Mouse (Mus musculus) heart, embryonic 10.5 days (tissue): ENCODE data around the gene Hoxb3. TPM values are rescaled to one million over a fixed set of nuclear protein-coding genes. Genes with fewer than 3 reads are reported as not detected.

Source experiments
- DNase-seq: peaks from one replicate; pipeline ENCODE4 v3.0.0-alpha.2; 2017; ENCODE audit warnings: low spot score
- H3K27ac ChIP-seq: fragments of 300-500 bp; sonication (generic); 2 replicates; pipeline ENCODE4 v1.5.1; 2016; ENCODE audit warnings: mild to moderate bottlenecking
- H3K27me3 ChIP-seq: fragments of 300-500 bp; sonication (generic); 2 replicates; pipeline ENCODE4 v1.6.1; 2016; ENCODE audit warnings: mild to moderate bottlenecking; ENCODE audit not compliant: poor library complexity, insufficient read depth, severe bottlenecking
- H3K36me3 ChIP-seq: fragments of 300-500 bp; sonication (generic); 2 replicates; pipeline ENCODE4 v1.6.1; 2016; ENCODE audit warnings: mild to moderate bottlenecking, moderate library complexity
- H3K4me1 ChIP-seq: fragments of 300-500 bp; sonication (generic); 2 replicates; pipeline ENCODE4 v1.6.1; 2016; ENCODE audit warnings: mild to moderate bottlenecking
- H3K4me3 ChIP-seq: fragments of 300-500 bp; sonication (generic); 2 replicates; pipeline ENCODE4 v1.5.1; 2016; ENCODE audit warnings: mild to moderate bottlenecking, moderate library complexity
- H3K9me3 ChIP-seq: fragments of 300-500 bp; sonication (generic); 2 replicates; pipeline ENCODE4 v1.6.1; 2016; ENCODE audit warnings: mild to moderate bottlenecking, moderate library complexity
- WGBS: fragments of 180-500 bp; shearing (Covaris S2); methylation state at CpG from one replicate; pipeline ENCODE4 v1.1.7; 2016; 5-methylcytosine and 5-hydroxymethylcytosine counted together
- polyA plus RNA-seq: library from polyadenylated mRNA; unstranded; fragments of >200 nt; fragmentation: Nextera tagmentation; extraction: Ambion mirVana; gene quantifications from 2 replicates; pipeline ENCODE4 v1.2.1, GENCODE M21; 2016

Hoxb3 gene
- polyA plus RNA-seq, 1 experiment from 2014 or later = 1.8 TPM

- H3K27ac ChIP-seq = peak overlapping the region; percentile 85
- peaks cover 59% of the 10 kb centered on the region for H3K4me1 ChIP-seq
- 0 out of 2 replicates have a peak, but pooled peaks cover 2% of the 10 kb centered on the region for H3K36me3 ChIP-seq
- H3K4me3 ChIP-seq = peak overlapping the region; percentile 62
- H3K27me3 ChIP-seq = peaks cover 98% of the 10 kb centered on the region
- WGBS = 3% methylated on average over 38 of the region's 56 CpGs
- H3K9me3 ChIP-seq = no peaks in the 10 kb centered on the region
- no peak for DNase-seq
These were observed 22.2 kb downstream of the Hoxb3 start for GRCm38 (mm10) chr11:96345220-96345892.

GRCm38 (mm10) chr11:96345893-96346806, 23.0 kb downstream of the Hoxb3 start:
- DNase-seq = no peak

GRCm38 (mm10) chr11:96346916-96347520, 23.9 kb downstream of the Hoxb3 start:
- 45% methylated on average over 5 of the region's 5 CpGs for WGBS
- no peak overlapping the region for H3K27ac ChIP-seq
- H3K4me1 ChIP-seq = peaks cover 60% of the 10 kb centered on the region
- no peak overlapping the region for H3K4me3 ChIP-seq
- H3K36me3 ChIP-seq = 0 out of 2 replicates have a peak, but pooled peaks cover 2% of the 10 kb centered on the region
- no peaks in the 10 kb centered on the region for H3K9me3 ChIP-seq
- DNase-seq = no peak
- H3K27me3 ChIP-seq = peaks cover 98% of the 10 kb centered on the region

More at GRCm38 (mm10) chr11:96345893-96346806, 23.0 kb downstream of the Hoxb3 start:
- Histone ChIP-seq H3K4me1 (peaks cover 59% of the 10 kb centered on the region), H3K27ac (peak overlapping the region; percentile 85), H3K36me3 (0 out of 2 replicates have a peak, but pooled peaks cover 2% of the 10 kb centered on the region), H3K9me3 (no peaks in the 10 kb centered on the region), H3K27me3 (peaks cover 98% of the 10 kb centered on the region), H3K4me3 (peak overlapping the region; percentile 62)
- WGBS = 4% methylated on average over 45 of the region's 45 CpGs

GRCm38 (mm10) chr11:96347717-96348116, 24.6 kb downstream of the Hoxb3 start:
- Histone ChIP-seq H3K9me3 (no peaks in the 10 kb centered on the region), H3K4me1 (peaks cover 64% of the 10 kb centered on the region), H3K27me3 (peaks cover 96% of the 10 kb centered on the region), H3K4me3 (peak overlapping the region; percentile 47), H3K27ac (peak overlapping the region; percentile 77), H3K36me3 (0 out of 2 replicates have a peak, but pooled peaks cover 2% of the 10 kb centered on the region)
- WGBS = 17% methylated on average over 4 of the region's 4 CpGs
- DNase-seq = no peak

- 0 out of 2 replicates have a peak, but pooled peaks cover 2% of the 10 kb centered on the region for H3K36me3 ChIP-seq
- no peak for DNase-seq
- H3K4me3 ChIP-seq = peak overlapping the region; percentile 47
- H3K27ac ChIP-seq = peak overlapping the region; percentile 77
- peaks cover 70% of the 10 kb centered on the region for H3K4me1 ChIP-seq
- 9% methylated on average over 21 of the region's 21 CpGs for whole genome bisulfite sequencing
- no peaks in the 10 kb centered on the region for H3K9me3 ChIP-seq
- H3K27me3 ChIP-seq = peaks cover 96% of the 10 kb centered on the region
These were observed 25.2 kb downstream of the Hoxb3 start for GRCm38 (mm10) chr11:96348141-96348928.

GRCm38 (mm10) chr11:96348988-96349387, 25.9 kb downstream of the Hoxb3 start:
- WGBS = 33% methylated on average over 3 of the region's 3 CpGs
- Histone ChIP-seq H3K4me3 (peak overlapping the region; percentile 47), H3K27me3 (peaks cover 93% of the 10 kb centered on the region), H3K4me1 (peaks cover 72% of the 10 kb centered on the region), H3K9me3 (no peaks in the 10 kb centered on the region), H3K36me3 (0 out of 2 replicates have a peak, but pooled peaks cover 2% of the 10 kb centered on the region), H3K27ac (peak overlapping the region; percentile 77)
- DNase-seq = no peak

GRCm38 (mm10) chr11:96349491-96350340, 26.6 kb downstream of the Hoxb3 start:
- Histone ChIP-seq H3K27ac (peak overlapping the region; percentile 77), H3K9me3 (no peaks in the 10 kb centered on the region), H3K4me1 (peaks cover 72% of the 10 kb centered on the region), H3K27me3 (peaks cover 93% of the 10 kb centered on the region), H3K36me3 (no peaks in the 10 kb centered on the region), H3K4me3 (peak overlapping the region; percentile 47)
- DNase-seq = no peak
- WGBS = 13% methylated on average over 14 of the region's 14 CpGs

GRCm38 (mm10) chr11:96350341-96350624, 27.2 kb downstream of the Hoxb3 start, which contains the start of gene Hoxb2:
Hoxb2 (plus strand) TSS chr11:96350525.
- Histone ChIP-seq H3K27ac (peak within 1 kb of the TSS; percentile 95), H3K27me3 (peaks cover 93% of the 10 kb centered on the region), H3K4me3 (peak within 1 kb of the TSS; percentile 78), H3K36me3 (no peaks in the 10 kb centered on the region), H3K4me1 (peaks cover 70% of the 10 kb centered on the region), H3K9me3 (no peaks in the 10 kb centered on the region)
- WGBS = 5% methylated on average over 2 of the region's 2 CpGs
- no peak for DNase-seq

GRCm38 (mm10) chr11:96350791-96351190, 27.7 kb downstream of the Hoxb3 start:
- Histone ChIP-seq H3K27me3 (peaks cover 91% of the 10 kb centered on the region), H3K4me1 (peaks cover 65% of the 10 kb centered on the region), H3K9me3 (no peaks in the 10 kb centered on the region), H3K4me3 (0 out of 2 replicates have a peak overlapping the region, but pooled peaks have one; percentile 78), H3K27ac (peak overlapping the region; percentile 95), H3K36me3 (no peaks in the 10 kb centered on the region)
- 41% methylated on average over 2 of the region's 2 CpGs for WGBS
- DNase-seq = no peak

GRCm38 (mm10) chr11:96351312-96351711, 28.2 kb downstream of the Hoxb3 start:
- peaks cover 91% of the 10 kb centered on the region for H3K27me3 ChIP-seq
- H3K9me3 ChIP-seq = no peaks in the 10 kb centered on the region
- 10% methylated on average over 11 of the region's 11 CpGs for WGBS
- peak overlapping the region; percentile 78 for H3K4me3 ChIP-seq
- peak overlapping the region; percentile 95 for H3K27ac ChIP-seq
- no peak for DNase-seq
- peaks cover 60% of the 10 kb centered on the region for H3K4me1 ChIP-seq
- H3K36me3 ChIP-seq = no peaks in the 10 kb centered on the region

- peaks cover 91% of the 10 kb centered on the region for H3K27me3 ChIP-seq
- H3K4me1 ChIP-seq = peaks cover 56% of the 10 kb centered on the region
- no peak for DNase-seq
- WGBS = 2% methylated on average over 22 of the region's 22 CpGs
- H3K4me3 ChIP-seq = peak overlapping the region; percentile 78
- H3K36me3 ChIP-seq = no peaks in the 10 kb centered on the region
- H3K9me3 ChIP-seq = no peaks in the 10 kb centered on the region
- peak overlapping the region; percentile 95 for H3K27ac ChIP-seq
These were observed 28.7 kb downstream of the Hoxb3 start for GRCm38 (mm10) chr11:96351831-96352230.
